Mouse (Mus musculus) lung, postnatal 25 days (tissue): ENCODE measurements at regions not wholly inside any gene's neighbourhood (a gene's known extent, or its start where the extent isn't known, plus 50 kb on each side); places are given as distances from the start of the nearest gene placed in this dataset.
A peak's percentile ranks its signal among the peaks of the same experiment; 100 is the strongest.

Source experiments
- DNase-seq: peaks from one replicate; pipeline ENCODE4 v3.0.0; 2022; ENCODE audit warnings: low spot score

GRCm38 (mm10) chr10:25029387-25029915 lies 102.2 kb upstream of the Arg1 start:
- no peak for DNase-seq

DNA sequence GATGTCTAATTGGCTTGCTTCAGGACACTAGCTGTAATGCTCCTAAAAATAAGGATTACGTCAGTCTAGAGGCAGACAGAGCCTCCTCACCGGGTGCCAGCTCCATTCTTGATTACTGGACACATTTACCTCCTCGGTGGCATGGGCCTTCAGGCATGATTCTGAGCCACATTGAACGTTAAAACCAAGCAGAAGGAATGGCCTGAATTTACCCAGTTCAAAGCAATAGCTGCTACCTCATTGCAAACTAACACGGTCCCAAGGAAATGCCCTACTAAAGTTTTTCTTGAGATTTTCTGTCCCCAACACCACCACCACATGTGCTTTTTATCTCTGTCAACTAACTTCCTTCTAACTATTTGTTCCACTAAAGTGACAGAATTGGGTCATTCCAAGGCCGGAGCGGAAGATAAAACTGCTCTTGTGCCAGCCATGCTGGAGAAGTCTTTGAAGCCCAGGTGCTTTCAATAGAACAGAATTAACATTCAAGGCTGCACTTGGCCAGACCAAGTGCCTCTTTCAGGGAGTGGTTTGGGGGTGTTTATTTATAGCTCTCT lies 96.4 kb upstream of the Arg1 start:
- DNase-seq = peak; percentile 35

- no peak for DNase-seq
These were observed 95.8 kb upstream of the Arg1 start for GRCm38 (mm10) chr10:25023044-25023540.

DNA sequence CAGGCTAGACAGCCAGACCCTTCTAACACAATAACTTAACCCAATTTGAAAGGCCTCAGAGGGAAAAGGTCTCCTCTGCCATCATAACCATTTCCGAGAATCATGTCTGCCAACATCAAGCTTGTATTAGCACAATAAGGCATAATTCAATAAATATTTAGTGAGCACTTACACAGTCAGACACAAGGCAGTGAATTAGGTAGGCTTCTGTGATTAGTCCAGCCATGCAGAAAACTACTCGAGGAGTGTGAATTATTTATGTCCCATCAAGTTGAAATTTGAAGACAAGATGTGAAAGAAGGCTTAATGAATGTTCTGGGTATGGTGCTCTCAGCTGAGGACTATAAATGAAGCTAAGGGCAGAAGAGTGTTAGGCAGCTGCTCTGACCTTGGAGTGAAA lies 91.7 kb upstream of the Arg1 start:
- no peak for DNase-seq

- DNase-seq = no peak
These were observed 90.6 kb upstream of the Arg1 start for GRCm38 (mm10) chr10:25017843-25018242.

DNA sequence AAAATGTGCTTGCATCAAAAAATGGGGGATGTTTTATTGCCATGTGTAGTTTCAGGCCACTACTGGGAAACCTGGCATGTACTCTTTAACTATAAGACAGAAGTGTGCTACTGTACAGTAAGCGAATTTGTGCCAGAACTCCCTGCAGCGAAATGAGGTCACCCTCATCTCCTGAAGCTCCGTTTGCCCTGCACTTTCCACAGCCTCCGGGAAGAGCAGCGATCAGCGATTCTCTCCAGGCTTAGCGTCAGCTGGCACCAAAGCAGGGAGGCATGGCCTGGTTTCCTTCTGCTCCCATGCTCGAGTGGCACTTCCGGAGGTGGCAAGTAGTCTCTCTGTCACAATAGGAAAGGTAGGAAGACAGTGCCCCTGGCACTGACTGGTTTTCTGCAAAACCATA lies 88.8 kb upstream of the Arg1 start:
- DNase-seq = no peak

DNA sequence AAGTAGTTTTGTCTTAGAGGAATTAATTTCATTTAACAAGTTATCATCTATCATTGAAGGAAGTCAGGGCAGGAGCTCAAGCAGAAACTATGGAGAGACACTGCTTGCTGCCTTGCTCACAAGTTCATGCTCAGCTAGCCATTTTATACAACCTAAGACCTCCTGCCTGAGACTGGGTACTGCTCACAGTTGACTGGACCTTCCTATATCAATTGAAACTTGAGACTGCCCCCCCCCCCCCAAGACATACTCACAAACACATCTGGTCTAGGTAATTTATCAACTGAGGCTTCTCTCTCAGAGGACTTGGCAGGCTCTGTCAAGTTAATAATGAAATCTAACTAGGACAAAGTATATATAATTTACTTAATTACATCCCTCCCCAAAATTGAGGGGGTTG lies 84.8 kb upstream of the Arg1 start:
- no peak for DNase-seq

DNA sequence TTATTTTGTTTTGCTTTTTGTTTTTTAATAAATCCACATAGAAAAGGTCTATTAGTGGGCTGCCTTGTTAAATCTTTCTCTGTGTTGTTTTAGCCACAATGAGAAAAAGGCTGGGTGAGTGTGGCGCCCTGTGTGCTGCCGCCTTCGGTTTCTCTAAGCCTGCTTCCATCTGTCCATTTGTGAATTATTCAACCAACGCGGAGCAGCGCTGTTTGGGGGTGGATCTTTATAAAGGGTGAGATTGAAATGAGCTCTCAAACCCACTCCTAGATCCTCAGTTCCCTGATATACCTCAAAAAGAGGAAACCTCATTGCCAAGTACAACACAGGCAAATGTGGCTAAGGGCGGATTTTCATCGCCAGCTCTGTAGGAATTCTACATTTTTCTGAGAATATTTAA lies 74.0 kb upstream of the Arg1 start:
- DNase-seq = no peak

DNA sequence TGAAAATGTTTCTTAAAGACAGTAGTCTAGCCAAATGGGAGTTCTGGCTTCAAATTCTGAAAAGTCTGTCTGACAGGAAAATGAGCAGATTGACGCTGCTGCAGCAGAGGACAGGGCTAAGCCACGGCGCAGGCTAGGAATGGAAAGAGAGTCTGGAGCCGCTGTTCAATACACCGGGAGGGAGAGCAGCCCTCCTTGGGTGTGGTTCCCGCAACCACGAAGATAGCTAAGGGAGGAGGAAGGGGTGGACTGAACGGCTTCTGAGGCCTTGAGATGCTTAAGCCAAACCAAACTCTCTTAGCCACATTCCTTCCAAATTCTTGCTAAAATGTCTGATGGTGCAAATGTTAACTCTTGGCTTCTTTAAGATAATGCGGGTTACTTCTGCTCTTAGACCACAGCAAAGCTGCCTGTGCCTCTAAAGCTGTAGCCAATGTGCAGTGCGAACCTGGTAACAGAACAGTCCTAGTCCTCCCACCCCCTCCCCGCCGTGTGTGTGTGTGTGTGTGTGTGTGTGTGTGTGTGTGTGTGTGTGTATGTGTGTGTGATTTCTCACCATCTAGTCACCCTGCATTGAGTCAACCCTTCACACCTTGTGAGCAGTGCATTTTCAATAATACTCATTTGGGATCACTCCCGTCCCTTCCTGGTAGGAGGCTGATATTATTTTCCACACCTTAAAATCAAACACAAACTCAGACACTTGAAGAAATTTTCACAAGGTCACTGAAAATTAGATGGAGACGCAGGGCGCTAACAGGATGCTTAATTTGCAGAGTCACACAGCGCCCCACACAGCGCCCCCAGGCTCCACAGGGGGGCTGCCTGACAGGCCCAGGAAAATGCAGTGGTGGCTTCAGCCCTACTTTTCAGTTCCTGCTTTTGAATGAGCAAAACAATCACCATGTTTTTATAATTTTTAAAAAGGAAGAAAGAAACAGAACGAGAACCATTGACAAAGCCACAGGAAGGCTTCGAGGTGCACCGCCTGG lies 73.2 kb upstream of the Arg1 start:
- no peak for DNase-seq

DNA sequence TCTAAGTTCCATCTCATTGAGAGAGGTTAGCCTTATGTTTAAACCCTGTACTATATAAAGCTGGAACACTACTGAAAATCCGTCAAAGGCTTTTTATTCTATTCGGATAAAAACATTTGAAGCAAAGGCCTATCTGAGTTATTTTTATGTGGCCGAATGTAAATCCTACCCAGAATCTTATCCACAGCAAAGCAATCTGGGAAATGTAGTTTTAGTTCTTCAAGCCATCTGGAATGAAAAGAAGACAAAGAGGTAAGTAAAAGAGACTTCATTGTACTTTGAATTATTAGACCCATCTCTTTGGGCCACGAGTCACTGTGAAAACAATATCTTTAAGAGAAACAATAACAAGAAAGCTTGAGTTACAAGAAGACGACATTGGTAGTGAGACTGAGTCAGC lies 72.5 kb upstream of the Arg1 start:
- DNase-seq = no peak

GRCm38 (mm10) chr10:24997661-24998060 lies 70.4 kb upstream of the Arg1 start:
- DNase-seq = no peak

- DNase-seq = no peak
These were observed 68.5 kb upstream of the Arg1 start for GRCm38 (mm10) chr10:24995751-24996150.

- DNase-seq = no peak
These were observed 62.8 kb upstream of the Arg1 start for GRCm38 (mm10) chr10:24989965-24990653.

DNA sequence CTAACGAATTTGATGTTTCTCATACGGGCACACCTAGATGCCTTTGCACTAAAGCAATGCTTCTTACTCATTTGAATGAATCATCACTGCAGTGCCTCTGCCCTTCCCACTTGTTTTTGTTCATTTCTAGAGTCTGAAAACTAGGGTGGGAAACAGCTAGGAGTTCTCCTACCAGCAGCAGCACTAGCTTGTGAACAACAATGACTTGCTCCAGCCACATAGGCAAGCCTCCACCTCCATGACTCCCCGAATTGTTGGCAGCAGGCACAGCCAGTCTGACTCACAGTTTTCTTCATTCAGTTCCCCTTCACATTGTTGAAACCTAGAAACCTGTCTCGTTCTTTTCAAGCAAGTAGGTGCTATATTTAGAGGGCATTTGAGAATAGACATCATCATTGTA lies 57.5 kb upstream of the Arg1 start:
- no peak for DNase-seq

DNA sequence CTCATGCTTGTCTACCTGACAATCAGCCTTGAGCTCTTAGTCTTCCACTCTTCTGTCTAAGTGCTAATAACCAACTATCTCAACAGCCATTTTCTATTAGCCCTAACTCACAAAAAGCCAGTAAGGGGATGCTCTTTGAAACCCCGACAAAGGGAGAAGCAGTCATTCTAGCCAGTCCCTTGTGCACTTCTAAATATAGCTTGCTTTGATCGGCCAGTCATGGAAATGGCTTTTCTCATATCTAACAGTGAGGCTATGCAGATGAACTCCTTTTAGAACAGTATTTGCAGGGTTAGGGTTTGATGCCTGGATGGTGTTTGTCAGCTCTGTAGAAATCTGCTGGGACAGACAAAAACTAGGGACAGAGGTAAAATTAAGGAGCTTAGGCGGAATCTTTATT lies 54.5 kb upstream of the Arg1 start:
- DNase-seq = no peak
